Mouse (Mus musculus): ENCODE data around the gene Ghrl. TPM values are rescaled to one million over a fixed set of nuclear protein-coding genes. Genes with fewer than 3 reads are reported as not detected.

The Ghrl gene
- polyA plus RNA-seq, 1 experiment: 1.8 TPM

DNA sequence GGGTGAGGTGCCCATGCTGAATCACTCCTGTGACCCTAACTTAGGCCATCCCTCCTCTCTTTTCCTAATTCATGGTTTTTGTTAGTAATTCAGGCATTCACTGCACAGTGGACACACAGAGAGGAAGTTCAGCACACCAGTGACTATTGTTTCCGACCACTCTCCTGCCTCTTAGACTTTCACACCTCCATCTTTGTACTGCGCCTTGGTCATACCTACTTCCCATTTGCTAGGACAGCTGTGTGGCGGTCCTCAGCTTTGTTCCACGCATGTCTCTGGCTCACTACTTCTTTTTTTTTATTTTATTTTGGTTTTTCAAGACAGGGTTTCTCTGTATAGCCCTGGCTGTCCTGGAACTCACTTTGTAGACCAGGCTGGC, 28.6 kb downstream of the Ghrl start:
- H3K4me3 ChIP-seq (ENCODE audit: control insufficient read depth, insufficient read depth, low read length): no peak overlapping the region
- 0 out of 2 replicates have a peak overlapping the region, but pooled peaks have one; percentile 24 for H3K27ac ChIP-seq (ENCODE audit: control insufficient read depth, insufficient read depth, low read length)
- no peak for DNase-seq
- 82% methylated on average over 4 of the region's 4 CpGs for WGBS
- H3K27me3 ChIP-seq (ENCODE audit: control insufficient read depth, insufficient read depth, low read length): no peaks in the 10 kb centered on the region
- peaks cover 11% of the 10 kb centered on the region for H3K4me1 ChIP-seq (replicated peaks; ENCODE audit: control insufficient read depth, insufficient read depth, low read length)
- TF ChIP-seq POLR2A (IDR thresholded peaks at IDR 0.05; ENCODE audit: control insufficient read depth, extremely low read depth, insufficient read depth, low read length, poor library complexity): no peak
- no peak for TF ChIP-seq CTCF (IDR thresholded peaks at IDR 0.05; ENCODE audit: borderline replicate concordance, control insufficient read depth, extremely low read depth, insufficient read depth, low read length, poor library complexity)
- H3K36me3 ChIP-seq (ENCODE audit: control insufficient read depth, insufficient read depth, low read length): no peaks in the 10 kb centered on the region

- peaks cover 8% of the 10 kb centered on the region; the same call in 1 of the 2 replicates for H3K4me1 ChIP-seq (replicated peaks; ENCODE audit: control insufficient read depth, insufficient read depth, low read length)
- no peaks in the 10 kb centered on the region for H3K36me3 ChIP-seq (ENCODE audit: control insufficient read depth, insufficient read depth, low read length)
- TF ChIP-seq POLR2A (IDR thresholded peaks at IDR 0.05; ENCODE audit: control insufficient read depth, extremely low read depth, insufficient read depth, low read length, poor library complexity): no peak
- TF ChIP-seq CTCF (IDR thresholded peaks at IDR 0.05; ENCODE audit: borderline replicate concordance, control insufficient read depth, extremely low read depth, insufficient read depth, low read length, poor library complexity): no peak
- H3K27ac ChIP-seq (ENCODE audit: control insufficient read depth, insufficient read depth, low read length): 0 out of 2 replicates have a peak overlapping the region, but pooled peaks have one; percentile 24
- H3K4me3 ChIP-seq (ENCODE audit: control insufficient read depth, insufficient read depth, low read length): no peak overlapping the region
- H3K27me3 ChIP-seq (ENCODE audit: control insufficient read depth, insufficient read depth, low read length): no peaks in the 10 kb centered on the region
- WGBS: 72% methylated on average over 14 of the region's 14 CpGs
- no peak for DNase-seq
Observed at GRCm38 (mm10) chr6:113690400-113691083, 29.1 kb downstream of the Ghrl start.

DNA sequence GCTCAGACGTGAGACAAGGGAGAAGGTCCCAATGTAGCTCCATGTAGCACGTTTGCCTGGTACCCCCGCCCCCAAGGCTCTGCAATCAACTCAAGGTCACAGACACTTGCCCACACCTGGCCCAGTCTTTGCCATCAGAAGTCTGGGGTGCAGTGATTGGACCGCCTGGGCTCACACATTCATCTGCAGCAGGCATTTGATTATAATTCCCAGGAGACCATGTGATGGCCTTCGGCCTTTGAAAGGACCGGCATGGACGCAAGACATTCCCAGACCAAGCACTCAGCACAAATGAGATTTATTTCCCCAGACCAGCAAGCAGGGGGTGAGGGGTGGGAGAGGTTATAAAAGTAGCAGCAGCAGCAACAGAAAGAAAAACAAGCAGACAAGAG, 29.7 kb downstream of the Ghrl start:
- Histone ChIP-seq H3K4me3 (ENCODE audit: control insufficient read depth, insufficient read depth, low read length) (no peak overlapping the region), H3K36me3 (ENCODE audit: control insufficient read depth, insufficient read depth, low read length) (no peaks in the 10 kb centered on the region), H3K27ac (ENCODE audit: control insufficient read depth, insufficient read depth, low read length) (peak overlapping the region; percentile 13; the same call in 1 of the 2 replicates), H3K27me3 (ENCODE audit: control insufficient read depth, insufficient read depth, low read length) (no peaks in the 10 kb centered on the region), H3K4me1 (replicated peaks; ENCODE audit: control insufficient read depth, insufficient read depth, low read length) (peaks cover 8% of the 10 kb centered on the region; the same call in 1 of the 2 replicates)
- TF ChIP-seq POLR2A (IDR thresholded peaks at IDR 0.05; ENCODE audit: control insufficient read depth, extremely low read depth, insufficient read depth, low read length, poor library complexity): no peak
- no peak for TF ChIP-seq CTCF (IDR thresholded peaks at IDR 0.05; ENCODE audit: borderline replicate concordance, control insufficient read depth, extremely low read depth, insufficient read depth, low read length, poor library complexity)
- WGBS: 93% methylated on average over 7 of the region's 7 CpGs
- no peak for DNase-seq

DNA sequence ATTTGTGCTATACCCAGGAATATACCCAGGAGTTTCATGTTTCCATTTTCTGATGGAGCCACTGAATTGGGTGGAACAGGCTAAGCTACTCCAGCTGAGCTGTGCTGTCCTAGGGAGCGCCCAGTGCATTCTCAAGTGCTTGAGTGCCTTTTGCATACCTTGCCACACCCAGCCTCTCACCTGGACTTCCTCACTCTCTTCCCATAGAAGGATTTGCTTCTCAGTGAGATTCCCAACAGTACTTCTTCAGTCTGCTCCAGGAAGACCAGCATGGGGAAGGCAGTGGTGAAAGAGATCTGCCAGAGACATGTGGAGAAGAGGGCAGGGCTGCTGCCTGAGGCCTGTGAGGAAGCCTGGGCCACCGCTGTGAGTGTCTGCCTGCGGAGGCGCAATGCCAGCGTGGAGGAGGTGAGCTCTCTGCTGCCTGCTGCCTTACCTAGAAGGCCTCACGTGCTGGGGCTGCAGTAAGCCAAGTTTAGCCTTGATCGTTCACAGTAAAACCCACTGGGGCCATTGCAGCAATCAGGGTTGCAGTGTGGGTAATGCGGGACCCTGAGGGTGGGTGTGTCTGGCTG, 33.0 kb downstream of the Ghrl start:
- DNase-seq: no peak
- Histone ChIP-seq H3K4me1 (replicated peaks; ENCODE audit: control insufficient read depth, insufficient read depth, low read length) (peaks cover 8% of the 10 kb centered on the region; the same call in 1 of the 2 replicates), H3K4me3 (ENCODE audit: control insufficient read depth, insufficient read depth, low read length) (no peak overlapping the region), H3K27me3 (ENCODE audit: control insufficient read depth, insufficient read depth, low read length) (no peaks in the 10 kb centered on the region), H3K36me3 (ENCODE audit: control insufficient read depth, insufficient read depth, low read length) (no peaks in the 10 kb centered on the region), H3K27ac (ENCODE audit: control insufficient read depth, insufficient read depth, low read length) (no peak overlapping the region)
- WGBS: 92% methylated on average over 8 of the region's 8 CpGs
- TF ChIP-seq POLR2A (IDR thresholded peaks at IDR 0.05; ENCODE audit: control insufficient read depth, extremely low read depth, insufficient read depth, low read length, poor library complexity) (no peak), CTCF (IDR thresholded peaks at IDR 0.05; ENCODE audit: borderline replicate concordance, control insufficient read depth, extremely low read depth, insufficient read depth, low read length, poor library complexity) (no peak)

DNA sequence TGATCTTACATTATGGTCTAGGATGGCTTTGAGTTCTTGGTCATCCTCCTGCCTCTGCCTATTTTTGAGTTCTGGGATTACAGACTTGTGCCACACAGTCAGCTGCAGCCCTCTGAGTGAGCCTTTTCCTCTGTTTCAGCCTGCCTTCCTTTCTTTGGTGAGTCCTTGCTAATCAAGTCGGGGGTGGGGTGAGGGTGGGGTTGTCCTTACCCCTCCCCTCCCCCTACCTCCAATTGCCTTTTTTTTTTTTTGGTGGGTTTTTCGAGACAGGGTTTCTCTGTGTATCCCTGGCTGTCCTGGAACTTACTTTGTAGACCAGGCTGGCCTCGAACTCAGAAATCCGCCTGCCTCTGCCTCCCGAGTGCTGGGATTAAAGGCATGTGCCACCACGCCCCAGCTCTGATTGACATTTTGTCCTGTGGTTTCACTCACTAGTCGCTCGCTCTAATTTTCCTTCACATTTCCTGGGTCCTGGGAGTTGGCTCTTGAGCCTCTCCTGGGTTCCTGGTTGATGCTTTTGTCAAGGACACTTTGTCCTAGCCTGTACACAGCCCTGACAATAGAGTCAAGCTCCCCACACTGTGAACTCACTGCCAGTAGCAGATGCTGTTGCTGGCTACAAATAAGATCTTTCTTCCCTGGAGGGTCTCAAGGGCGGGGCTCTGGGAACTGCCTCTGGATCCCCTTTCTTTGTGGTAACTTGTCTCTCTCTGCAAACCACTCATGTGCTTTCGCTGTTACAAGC, 36.4 kb downstream of the Ghrl start:
- peaks cover 2% of the 10 kb centered on the region; the same call in 1 of the 2 replicates for H3K4me1 ChIP-seq (replicated peaks; ENCODE audit: control insufficient read depth, insufficient read depth, low read length)
- H3K27ac ChIP-seq (ENCODE audit: control insufficient read depth, insufficient read depth, low read length): no peak overlapping the region
- no peaks in the 10 kb centered on the region for H3K27me3 ChIP-seq (ENCODE audit: control insufficient read depth, insufficient read depth, low read length)
- WGBS: 94% methylated on average over 10 of the region's 10 CpGs
- DNase-seq: no peak
- H3K4me3 ChIP-seq (ENCODE audit: control insufficient read depth, insufficient read depth, low read length): no peak overlapping the region
- TF ChIP-seq CTCF (IDR thresholded peaks at IDR 0.05; ENCODE audit: borderline replicate concordance, control insufficient read depth, extremely low read depth, insufficient read depth, low read length, poor library complexity) (no peak), POLR2A (IDR thresholded peaks at IDR 0.05; ENCODE audit: control insufficient read depth, extremely low read depth, insufficient read depth, low read length, poor library complexity) (no peak)
- no peaks in the 10 kb centered on the region for H3K36me3 ChIP-seq (ENCODE audit: control insufficient read depth, insufficient read depth, low read length)

GRCm38 (mm10) chr6:113681271-113681670, 38.4 kb downstream of the Ghrl start:
- Histone ChIP-seq H3K4me1 (replicated peaks; ENCODE audit: control insufficient read depth, insufficient read depth, low read length) (peaks cover 2% of the 10 kb centered on the region; the same call in 1 of the 2 replicates), H3K27me3 (ENCODE audit: control insufficient read depth, insufficient read depth, low read length) (no peaks in the 10 kb centered on the region), H3K4me3 (ENCODE audit: control insufficient read depth, insufficient read depth, low read length) (no peak overlapping the region), H3K36me3 (ENCODE audit: control insufficient read depth, insufficient read depth, low read length) (no peaks in the 10 kb centered on the region), H3K27ac (ENCODE audit: control insufficient read depth, insufficient read depth, low read length) (no peak overlapping the region)
- DNase-seq: peak; percentile 90
- no peak for TF ChIP-seq POLR2A (IDR thresholded peaks at IDR 0.05; ENCODE audit: control insufficient read depth, extremely low read depth, insufficient read depth, low read length, poor library complexity)
- TF ChIP-seq CTCF (IDR thresholded peaks at IDR 0.05; ENCODE audit: borderline replicate concordance, control insufficient read depth, extremely low read depth, insufficient read depth, low read length, poor library complexity): peak; percentile 85; the same call in 1 of the 2 replicates
- 12% methylated on average over 4 of the region's 4 CpGs for WGBS
